Mouse (Mus musculus) stomach, embryonic 16.5 days (tissue): ENCODE data around the gene 4933427D14Rik. TPM values are rescaled to one million over a fixed set of nuclear protein-coding genes. Genes with fewer than 3 reads are reported as not detected.

Experiments used
- ATAC-seq: fragments of 200-750 bp; cut with Nextera tagmentation; 2 replicates; pipeline ENCODE4 v1.8.0; 2017; ENCODE audit warnings: moderate number of reproducible peaks, moderate TSS enrichment; ENCODE audit not compliant: insufficient read depth, low FRiP score
- H3K27ac ChIP-seq: fragments of 300-500 bp; sonication (generic); 2 replicates; pipeline ENCODE4 v1.5.1; 2014; ENCODE audit warnings: low read length
- H3K27me3 ChIP-seq: fragments of 300-500 bp; sonication (generic); 2 replicates; pipeline ENCODE4 v1.6.1; 2014; ENCODE audit warnings: low read length, control low read depth, mixed read lengths; ENCODE audit not compliant: control insufficient read depth, insufficient read depth
- H3K36me3 ChIP-seq: fragments of 300-500 bp; sonication (generic); 2 replicates; pipeline ENCODE4 v1.6.1; 2014; ENCODE audit warnings: low read length; ENCODE audit not compliant: control insufficient read depth, insufficient read depth
- H3K4me1 ChIP-seq: fragments of 300-500 bp; sonication (generic); 2 replicates; pipeline ENCODE4 v1.6.1; 2014; ENCODE audit warnings: low read length, control low read depth, mixed read lengths; ENCODE audit not compliant: control insufficient read depth, insufficient read depth
- H3K4me2 ChIP-seq: fragments of 300-500 bp; sonication (generic); 2 replicates; pipeline ENCODE4 v1.6.1; 2014; ENCODE audit warnings: low read depth, low read length, mixed read lengths
- H3K4me3 ChIP-seq: fragments of 300-500 bp; sonication (generic); replicated peaks from 2 replicates; pipeline ENCODE4 v1.5.1; 2014; ENCODE audit warnings: mild to moderate bottlenecking, low read length
- H3K9ac ChIP-seq: fragments of 300-500 bp; sonication (generic); 2 replicates; pipeline ENCODE4 v1.6.1; 2014; ENCODE audit warnings: low read length
- H3K9me3 ChIP-seq: fragments of 300-500 bp; sonication (generic); replicated peaks from 2 replicates; pipeline ENCODE4 v1.6.1; 2016; ENCODE audit warnings: low read length, control low read depth; ENCODE audit not compliant: control insufficient read depth
- WGBS: fragments of 180-500 bp; shearing (Covaris S2); extraction: QIAGEN DNeasy Blood & Tissue Kit; methylation state at CpG from one replicate; pipeline ENCODE4 v1.1.7; 2014; 5-methylcytosine and 5-hydroxymethylcytosine counted together
- polyA plus RNA-seq: library from polyadenylated mRNA; unstranded; fragments of >200 nt; fragmentation: Nextera tagmentation; extraction: Ambion mirVana; gene quantifications from 2 replicates; pipeline ENCODE4 v1.2.1, GENCODE M21; 2015

4933427D14Rik gene
- polyA plus RNA-seq, 1 experiment from 2014 or later = 9.4 TPM

DNA sequence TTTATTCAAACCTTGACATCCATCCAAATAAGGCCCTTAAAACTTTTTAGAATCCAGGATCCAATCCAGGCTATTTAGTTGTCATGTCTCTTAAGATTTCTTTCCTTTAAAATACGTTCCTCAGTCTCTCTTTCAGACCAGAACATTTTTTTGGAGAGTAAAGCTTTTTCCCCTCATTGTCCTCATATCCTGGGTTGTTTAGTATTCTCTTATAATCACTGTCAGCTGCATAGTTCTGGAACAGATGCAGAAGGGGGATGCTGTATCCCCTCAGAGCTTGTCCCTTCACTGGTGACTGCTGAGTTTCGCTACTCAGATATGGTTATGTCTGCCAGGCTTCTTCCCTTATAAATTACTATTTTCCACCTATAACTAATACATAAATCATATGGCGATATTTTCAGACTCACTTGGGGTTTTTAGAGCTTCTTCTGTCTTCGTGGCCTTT is 51.3 kb downstream of the 4933427D14Rik start:
- peak overlapping the region; percentile 62; the same call in 1 of the 2 replicates for H3K27ac ChIP-seq
- no peak overlapping the region for H3K9ac ChIP-seq
- H3K36me3 ChIP-seq = peaks cover 4% of the 10 kb centered on the region; the same call in 1 of the 2 replicates
- no peaks in the 10 kb centered on the region for H3K27me3 ChIP-seq
- peaks cover 15% of the 10 kb centered on the region for H3K4me1 ChIP-seq
- WGBS = 65% methylated on average over 4 of the region's 4 CpGs
- peak; percentile 23; the same call in 1 of the 2 replicates for ATAC-seq
- no peak overlapping the region for H3K4me2 ChIP-seq
- no peaks in the 10 kb centered on the region for H3K9me3 ChIP-seq
- H3K4me3 ChIP-seq = no peak overlapping the region

DNA sequence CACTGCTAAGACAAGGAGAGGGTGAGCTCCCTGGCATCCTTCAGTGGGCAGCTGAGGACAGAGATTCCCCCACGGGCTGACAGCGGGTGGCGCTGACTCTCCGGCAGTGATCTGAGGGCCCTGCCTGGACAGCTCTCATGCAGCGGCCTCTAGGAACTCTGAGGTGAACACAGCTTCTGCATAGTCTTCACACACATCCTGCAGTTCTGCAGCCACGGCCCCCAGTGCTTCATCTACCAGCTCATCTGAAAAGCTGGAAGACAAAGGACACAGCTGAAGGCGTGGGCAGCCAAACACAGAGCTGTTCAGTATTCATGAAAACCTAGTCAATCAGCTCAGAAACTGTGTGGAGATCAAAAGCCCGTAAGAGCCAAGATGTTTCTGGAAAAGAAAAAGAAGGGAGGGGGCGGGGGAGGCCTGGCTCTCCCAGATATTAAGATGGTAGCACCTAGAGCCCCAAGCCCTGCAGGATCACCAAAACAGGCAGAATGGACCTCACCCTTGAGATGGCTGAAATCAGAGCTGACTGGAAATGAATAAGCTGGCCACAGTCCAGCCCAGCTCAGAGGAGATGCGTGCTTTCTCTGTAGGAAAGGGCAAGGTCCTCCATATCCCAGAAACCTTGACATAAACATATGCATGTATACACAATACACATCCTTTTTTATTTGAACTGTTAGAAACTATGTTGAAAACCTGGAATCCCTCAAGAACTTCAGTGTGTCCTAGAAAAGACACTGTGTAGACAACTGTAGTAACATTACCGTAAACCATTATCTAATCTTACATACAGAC is 51.9 kb downstream of the 4933427D14Rik start:
- Histone ChIP-seq H3K9me3 (no peaks in the 10 kb centered on the region), H3K4me2 (no peak overlapping the region), H3K4me3 (no peak overlapping the region), H3K4me1 (peaks cover 18% of the 10 kb centered on the region), H3K9ac (0 out of 2 replicates have a peak overlapping the region, but pooled peaks have one; percentile 23), H3K36me3 (peaks cover 4% of the 10 kb centered on the region; the same call in 1 of the 2 replicates), H3K27me3 (no peaks in the 10 kb centered on the region), H3K27ac (peak overlapping the region; percentile 36)
- ATAC-seq = peak; percentile 38; the same call in 1 of the 2 replicates
- WGBS = 65% methylated on average over 11 of the region's 11 CpGs

DNA sequence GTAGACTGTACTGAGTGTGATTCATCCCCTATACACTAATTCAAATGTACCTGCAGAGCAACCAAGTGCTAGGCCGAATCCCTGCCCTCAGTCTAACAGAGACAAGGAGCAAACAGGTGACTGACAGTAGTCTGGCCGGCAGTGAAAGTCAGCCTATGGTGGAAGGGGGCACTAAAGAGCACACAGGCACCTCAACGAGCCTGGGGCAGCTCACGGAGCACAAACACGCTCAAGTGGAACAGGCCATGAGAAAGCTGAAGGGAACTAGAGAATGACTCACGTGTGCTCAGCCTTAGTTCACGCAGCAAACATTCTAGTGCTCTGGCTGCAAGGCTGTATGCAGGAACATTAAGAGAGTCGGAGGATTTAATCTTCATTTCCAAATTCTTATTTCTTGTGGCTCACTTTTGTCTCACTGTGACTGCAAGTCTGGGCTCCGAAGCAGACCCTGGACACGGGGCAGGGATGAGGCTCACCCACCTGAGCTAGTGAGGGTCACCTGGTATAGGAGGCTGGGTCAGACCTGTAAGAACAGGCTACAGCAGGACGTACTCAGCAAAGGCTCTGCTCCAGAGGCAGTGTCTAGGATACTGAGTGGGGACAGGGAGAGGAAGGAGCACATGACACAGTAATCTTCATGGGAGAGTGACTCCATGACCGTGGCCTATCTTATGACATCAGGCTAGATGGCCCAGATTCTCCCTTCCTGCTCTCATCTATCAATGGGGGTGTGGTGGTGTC is 54.0 kb downstream of the 4933427D14Rik start:
- H3K9ac ChIP-seq = no peak overlapping the region
- no peak overlapping the region for H3K27ac ChIP-seq
- peaks cover 4% of the 10 kb centered on the region; the same call in 1 of the 2 replicates for H3K36me3 ChIP-seq
- H3K4me1 ChIP-seq = peaks cover 18% of the 10 kb centered on the region
- no peak for ATAC-seq
- no peak overlapping the region for H3K4me2 ChIP-seq
- no peaks in the 10 kb centered on the region for H3K9me3 ChIP-seq
- no peaks in the 10 kb centered on the region for H3K27me3 ChIP-seq
- WGBS = 80% methylated on average over 12 of the region's 12 CpGs
- no peak overlapping the region for H3K4me3 ChIP-seq

DNA sequence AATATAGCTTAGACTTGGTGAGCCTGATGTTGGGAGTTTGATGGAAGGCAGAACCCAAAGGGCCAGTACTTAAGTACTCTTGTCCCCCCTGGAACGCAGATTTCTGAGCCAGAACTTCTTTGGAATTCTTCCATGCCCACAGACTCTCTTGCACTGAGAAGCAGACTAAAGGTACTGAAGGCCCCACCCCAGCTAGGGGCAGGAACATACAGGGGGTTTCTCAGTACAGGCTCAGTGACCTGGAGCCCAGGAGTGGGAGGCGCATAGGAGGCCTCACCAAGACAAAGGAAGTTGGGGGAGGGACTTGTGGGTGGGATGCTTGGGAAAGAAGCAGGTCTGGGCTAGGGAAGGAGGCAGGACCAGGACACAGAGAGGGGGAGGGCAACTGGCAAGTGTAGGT is 56.1 kb downstream of the 4933427D14Rik start:
- no peak overlapping the region for H3K9ac ChIP-seq
- no peaks in the 10 kb centered on the region for H3K9me3 ChIP-seq
- H3K4me1 ChIP-seq = peaks cover 10% of the 10 kb centered on the region
- H3K27ac ChIP-seq = no peak overlapping the region
- H3K36me3 ChIP-seq = peaks cover 4% of the 10 kb centered on the region; the same call in 1 of the 2 replicates
- H3K4me3 ChIP-seq = no peak overlapping the region
- no peak for ATAC-seq
- no peak overlapping the region for H3K4me2 ChIP-seq
- no peaks in the 10 kb centered on the region for H3K27me3 ChIP-seq
- 49% methylated on average over 2 of the region's 2 CpGs for WGBS

DNA sequence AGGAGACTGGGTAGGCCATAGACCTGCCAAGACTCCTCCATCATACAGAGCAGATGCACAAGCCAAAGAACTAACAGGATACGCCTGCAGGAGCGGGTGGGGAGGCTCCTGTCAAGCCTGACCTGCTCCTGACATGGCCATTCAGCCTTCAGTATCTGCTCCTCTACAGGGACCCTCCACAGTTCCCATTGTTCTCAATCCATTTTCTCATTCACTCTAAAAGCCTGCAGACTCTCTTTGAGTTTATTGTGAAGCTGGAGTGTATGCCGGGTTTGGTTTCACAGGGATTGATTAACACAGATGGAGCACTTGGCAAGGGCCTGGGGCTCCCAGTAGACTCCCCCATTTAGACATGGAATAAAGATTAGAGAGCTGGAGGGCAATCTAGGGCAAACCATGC is 59.3 kb downstream of the 4933427D14Rik start:
- Histone ChIP-seq H3K27ac (no peak overlapping the region), H3K4me3 (no peak overlapping the region), H3K4me1 (peaks cover 9% of the 10 kb centered on the region), H3K9ac (no peak overlapping the region), H3K27me3 (no peaks in the 10 kb centered on the region), H3K4me2 (no peak overlapping the region), H3K9me3 (no peaks in the 10 kb centered on the region), H3K36me3 (no peaks in the 10 kb centered on the region)
- WGBS = 65% methylated on average over 3 of the region's 3 CpGs
- ATAC-seq = no peak

DNA sequence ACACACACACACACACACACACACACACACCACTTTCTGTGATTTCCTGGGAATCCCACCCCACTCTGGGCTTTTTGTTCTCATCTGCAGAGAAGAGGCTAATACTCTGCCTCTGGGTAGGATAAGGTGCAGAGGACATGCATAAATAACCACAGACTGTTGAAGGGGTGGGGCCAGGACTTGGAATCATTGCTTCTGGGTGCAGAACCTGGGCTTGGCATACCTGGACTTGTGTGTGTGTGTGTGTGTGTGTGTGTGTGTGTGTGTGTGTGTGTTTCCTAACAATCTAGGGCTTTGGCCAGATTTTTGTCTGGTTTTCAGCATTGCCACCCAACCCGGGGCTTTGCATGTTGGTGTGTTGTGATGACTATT is 61.4 kb downstream of the 4933427D14Rik start:
- H3K4me1 ChIP-seq = peaks cover under 1% of the 10 kb centered on the region; the same call in 1 of the 2 replicates
- no peak overlapping the region for H3K4me2 ChIP-seq
- H3K9ac ChIP-seq = no peak overlapping the region
- no peaks in the 10 kb centered on the region for H3K9me3 ChIP-seq
- ATAC-seq = no peak
- H3K36me3 ChIP-seq = no peaks in the 10 kb centered on the region
- no peaks in the 10 kb centered on the region for H3K27me3 ChIP-seq
- WGBS = 84% methylated on average over 1 of the region's 1 CpGs
- H3K27ac ChIP-seq = no peak overlapping the region
- no peak overlapping the region for H3K4me3 ChIP-seq

DNA sequence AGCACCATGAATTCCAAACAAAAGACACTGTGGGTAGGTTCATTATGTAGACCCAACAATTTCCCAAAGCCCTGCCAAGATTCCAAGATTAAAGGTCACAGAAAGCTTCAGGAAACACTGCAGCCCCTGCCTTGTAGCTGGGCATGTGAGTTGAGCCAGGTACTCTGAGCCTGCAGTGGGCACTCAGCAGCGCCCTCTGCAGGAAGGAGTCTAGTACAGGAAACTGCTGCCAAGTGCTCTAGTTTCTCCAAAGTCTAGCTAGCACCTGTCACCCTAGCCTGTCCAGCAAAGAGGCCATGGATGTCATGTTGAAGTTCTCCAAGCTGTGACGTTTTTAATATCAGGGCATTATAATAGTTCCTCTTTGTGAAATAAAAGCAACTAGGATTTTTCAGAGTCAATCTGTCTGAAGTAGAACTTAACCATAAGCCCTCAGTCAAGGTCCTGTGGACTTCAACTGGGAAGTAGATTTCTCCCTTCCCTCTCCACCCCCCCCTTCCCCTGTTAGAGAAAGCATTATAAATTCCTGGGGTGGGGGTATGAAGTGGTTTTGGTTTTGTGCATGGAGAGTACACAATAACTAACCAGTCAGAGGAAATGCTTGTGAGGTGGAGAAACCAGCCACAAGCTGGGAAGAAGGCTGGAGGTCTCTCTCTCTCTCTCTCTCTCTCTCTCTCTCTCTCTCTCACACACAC is 61.9 kb downstream of the 4933427D14Rik start:
- H3K4me2 ChIP-seq = no peak overlapping the region
- no peak; the same call in 1 of the 2 replicates for ATAC-seq
- no peaks in the 10 kb centered on the region for H3K27me3 ChIP-seq
- no peak overlapping the region for H3K4me3 ChIP-seq
- H3K36me3 ChIP-seq = no peaks in the 10 kb centered on the region
- no peak overlapping the region for H3K27ac ChIP-seq
- H3K9me3 ChIP-seq = no peaks in the 10 kb centered on the region
- H3K9ac ChIP-seq = no peak overlapping the region
- H3K4me1 ChIP-seq = no peaks in the 10 kb centered on the region; the same call in 1 of the 2 replicates
- 9% methylated on average over 2 of the region's 2 CpGs for WGBS

DNA sequence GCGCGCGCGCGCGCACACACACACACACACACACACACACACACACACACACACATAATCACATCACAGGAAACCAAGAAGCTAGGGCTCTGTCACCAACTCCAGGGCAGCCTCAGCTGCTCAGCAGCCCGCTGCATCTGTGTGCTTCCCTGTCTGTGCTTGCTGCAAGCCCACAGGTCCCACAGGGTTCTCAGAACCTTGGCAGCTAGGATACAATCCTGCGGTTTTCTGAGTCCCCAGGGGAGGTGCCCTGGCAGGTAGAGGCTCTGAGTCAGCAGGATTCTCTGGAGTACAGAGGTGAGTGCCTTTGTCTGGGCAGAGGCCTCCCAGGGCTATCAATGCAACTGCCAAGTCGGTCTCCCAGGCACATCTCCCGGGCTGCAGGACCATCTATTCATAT is 64.4 kb downstream of the 4933427D14Rik start:
- Histone ChIP-seq H3K4me2 (no peak overlapping the region), H3K27ac (peak overlapping the region; percentile 2; the same call in 1 of the 2 replicates), H3K9me3 (no peaks in the 10 kb centered on the region), H3K4me3 (no peak overlapping the region), H3K27me3 (no peaks in the 10 kb centered on the region), H3K4me1 (no peaks in the 10 kb centered on the region; the same call in 1 of the 2 replicates), H3K36me3 (no peaks in the 10 kb centered on the region), H3K9ac (no peak overlapping the region)
- peak; percentile 65; the same call in 1 of the 2 replicates for ATAC-seq
- whole genome bisulfite sequencing = 55% methylated on average over 10 of the region's 10 CpGs
